Comparison of ENCODE assay signal across 31 mouse cellular contexts in the genomic region with DNA sequence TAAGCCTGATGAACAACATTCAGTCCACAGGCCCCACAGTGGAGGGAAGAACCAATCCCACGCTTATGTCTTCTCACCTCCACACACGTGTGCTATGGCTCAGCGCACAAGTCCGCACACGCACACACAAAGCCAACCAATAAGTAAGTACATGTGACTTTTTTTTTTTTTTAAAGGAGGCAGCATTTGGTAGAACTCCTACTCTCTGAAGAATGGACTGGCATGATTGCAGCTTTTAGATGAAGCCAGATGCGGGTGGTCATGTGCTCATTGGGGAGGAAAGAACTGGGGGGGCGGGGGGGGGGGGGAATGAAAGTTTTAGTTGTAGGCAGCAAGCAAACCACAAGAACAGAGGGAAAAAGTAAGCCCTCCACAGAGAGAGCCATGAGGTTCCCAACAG. TPM values are rescaled to one million over a fixed set of nuclear protein-coding genes. Genes with fewer than 3 reads are reported as not detected.
DNase-seq lines count a peak whose midpoint lies in the region; ATAC-seq and TF ChIP-seq lines count a peak whose summit lies in the region.
"Had no signal": no experiment of that assay in that cellular context is flagged by ENCODE, and none has a peak within 500 bp of the region (broad histone marks: within the 10 kb centered on the region; RNA-seq: fewer than 3 reads in every experiment).

No protein-coding gene starts in this region.

- no peak for TF ChIP-seq CTCF in layer of hippocampus, adult 2 months (conservative IDR thresholded peaks at IDR 0.05)

- H3K9ac ChIP-seq in heart, embryonic 12.5 days: no peak overlapping the region
- H3K9ac ChIP-seq: embryonic facial prominence, embryonic 13.5 days; embryonic facial prominence, embryonic 15.5 days; forebrain, embryonic 12.5 days had no signal

- H3K36me3 ChIP-seq in heart, embryonic 12.5 days: no peaks in the 10 kb centered on the region
- H3K36me3 ChIP-seq: embryonic facial prominence, embryonic 13.5 days; embryonic facial prominence, embryonic 15.5 days; forebrain, embryonic 12.5 days; G1E had no signal

- H3K4me1 ChIP-seq in heart, embryonic 12.5 days (replicated peaks): no peaks in the 10 kb centered on the region

- H3K9me3 ChIP-seq in heart, embryonic 12.5 days (replicated peaks): peaks cover 3% of the 10 kb centered on the region; the same call in 1 of the 2 replicates
- H3K9me3 ChIP-seq: embryonic facial prominence, embryonic 15.5 days had no signal

- H3K4me3 ChIP-seq in layer of hippocampus, adult 2 months: no peak overlapping the region
- no peak overlapping the region for H3K4me3 ChIP-seq in heart, embryonic 12.5 days
- H3K4me3 ChIP-seq: embryonic facial prominence, embryonic 13.5 days; embryonic facial prominence, embryonic 15.5 days; erythroblast, embryonic 14.5 days; forebrain, embryonic 10.5 days; forebrain, embryonic 12.5 days had no signal

- H3K27ac ChIP-seq in layer of hippocampus, adult 2 months: peak overlapping the region; percentile 49; the same call in 1 of the 2 replicates
- no peak overlapping the region for H3K27ac ChIP-seq in heart, embryonic 12.5 days (ENCODE audit: poor library complexity, severe bottlenecking)
- H3K27ac ChIP-seq: embryonic facial prominence, embryonic 13.5 days; embryonic facial prominence, embryonic 15.5 days; forebrain, embryonic 12.5 days had no signal

- no peak for DNase-seq in frontal cortex, postnatal 14 days (ENCODE audit: low spot score in 2 of 2)
- DNase-seq in layer of hippocampus, adult 2 months (ENCODE audit: low spot score in 2 of 2): peak in 1 of 2 experiments; percentile 66
- DNase-seq in layer of hippocampus, postnatal 10 days (ENCODE audit: low spot score in 2 of 2): no peak
- peak; percentile 24 for DNase-seq in right cerebral cortex, adult 18-20 months
- no peak for DNase-seq in right cerebral cortex, postnatal 14 days
- DNase-seq: adrenal gland, adult 8-10 months; adrenal gland, postnatal 14 days; adrenal gland, postnatal 36 days; cerebellum, adult 11 months; cerebellum, adult 18-20 months; cerebellum, adult 8-10 months; cerebellum, adult 9-11 months; cerebellum, postnatal 14 days; cerebellum, postnatal 36 days; embryo, embryonic 11 days had no signal

- peaks cover 16% of the 10 kb centered on the region for H3K27me3 ChIP-seq in heart, embryonic 12.5 days (replicated peaks)
- H3K27me3 ChIP-seq: embryonic facial prominence, embryonic 15.5 days; Patski had no signal

- peak; percentile 79 for ATAC-seq in frontal cortex, adult (ENCODE audit: low TSS enrichment)
- no peak for ATAC-seq in heart, embryonic 12.5 days (ENCODE audit: insufficient number of reproducible peaks, low FRiP score)
- ATAC-seq: activated CD4-positive, CD25-positive, alpha-beta regulatory T cell, adult 4 months; CD4-positive, CD25-positive, alpha-beta regulatory T cell, adult 4 months; forebrain, embryonic 14.5 days; Patski had no signal

- H3K4me2 ChIP-seq in heart, embryonic 12.5 days: no peak overlapping the region
- H3K4me2 ChIP-seq: embryonic facial prominence, embryonic 13.5 days; embryonic facial prominence, embryonic 15.5 days; forebrain, embryonic 12.5 days had no signal

- 85% methylated on average over 7 of the region's 7 CpGs for WGBS in heart, embryonic 12.5 days

RNA-seq across cellular contexts. Expression of a gene that starts 59.3 kb away (rescaled TPM):
- total RNA-seq in layer of hippocampus, adult 2 months (2021): not detected
- not detected for total RNA-seq in layer of hippocampus, postnatal 10 days (2021)
- polyA plus RNA-seq in heart, embryonic 12.5 days (2016; fragmentation: Nextera tagmentation; extraction: Ambion mirVana): not detected in 2 replicates
- total RNA-seq: CH12.LX; common myeloid progenitor, adult 5-6 weeks had no signal
- polyA plus RNA-seq: activated CD4-positive, CD25-positive, alpha-beta regulatory T cell, adult 4 months; brain, embryonic 14.5 days; CD4-positive, CD25-positive, alpha-beta regulatory T cell, adult 4 months; embryonic facial prominence, embryonic 11.5 days; embryonic facial prominence, embryonic 13.5 days; embryonic facial prominence, embryonic 15.5 days; forebrain, embryonic 10.5 days; forebrain, embryonic 12.5 days; forebrain, embryonic 14.5 days; G1E; Patski had no signal
